Mouse (Mus musculus) layer of hippocampus, adult 2 months (tissue): ENCODE data around the gene Plin3. TPM values are rescaled to one million over a fixed set of nuclear protein-coding genes. Genes with fewer than 3 reads are reported as not detected.

Experiments
- DNase-seq, 2 experiments: peaks; one replicate each; pipeline ENCODE4 v3.0.0; 2022; ENCODE audit warnings: low spot score in 2 of 2
- H3K27ac ChIP-seq: fragments of 200-600 bp; 2 replicates; pipeline ENCODE4 v1.8.1; 2022
- H3K4me3 ChIP-seq: fragments of 200-600 bp; 2 replicates; pipeline ENCODE4 v1.8.1; 2022; ENCODE audit warnings: mild to moderate bottlenecking
- CTCF ChIP-seq: fragments of 200-600 bp; conservative IDR thresholded peaks from 2 replicates; pipeline ENCODE4 v1.8.1; 2022; ENCODE audit warnings: antibody characterized with exemption, mild to moderate bottlenecking, moderate library complexity
- total RNA-seq, 2 experiments: library from RNA; stranded (reverse); gene quantifications; 2 replicates each; pipeline ENCODE4 v1.2.3; 2021

Gene Plin3
- total RNA-seq, 2 experiments from 2014 or later, result 16.8 to 17.2 TPM

GRCm38 (mm10) chr17:56309191-56309945, 16.7 kb upstream of the Plin3 start:
- Histone ChIP-seq H3K27ac (no peak overlapping the region), H3K4me3 (no peak overlapping the region)
- TF ChIP-seq CTCF, result no peak; the same call in 1 of the 2 replicates
- no peak for DNase-seq

- no peak for DNase-seq
- no peak for TF ChIP-seq CTCF
Measured at GRCm38 (mm10) chr17:56308088-56308487, 15.4 kb upstream of the Plin3 start.

GRCm38 (mm10) chr17:56305826-56306225, 13.2 kb upstream of the Plin3 start:
- Histone ChIP-seq H3K27ac (no peak overlapping the region), H3K4me3 (no peak overlapping the region)
- DNase-seq, result no peak
- peak; percentile 60 for TF ChIP-seq CTCF

More at GRCm38 (mm10) chr17:56308088-56308487, 15.4 kb upstream of the Plin3 start:
- H3K27ac ChIP-seq, result no peak overlapping the region
- H3K4me3 ChIP-seq, result no peak overlapping the region

GRCm38 (mm10) chr17:56305156-56305555, 12.5 kb upstream of the Plin3 start:
- no peak for TF ChIP-seq CTCF
- no peak for DNase-seq
- no peak overlapping the region for H3K4me3 ChIP-seq
- H3K27ac ChIP-seq, result no peak overlapping the region

- no peak for DNase-seq
- no peak overlapping the region for H3K27ac ChIP-seq
- TF ChIP-seq CTCF, result no peak
- H3K4me3 ChIP-seq, result peak overlapping the region; percentile 68; the same call in 1 of the 2 replicates
Measured at GRCm38 (mm10) chr17:56304718-56305117, 12.0 kb upstream of the Plin3 start.

- peak; percentile 16 for TF ChIP-seq CTCF
- peak; percentile 91 to 92 for DNase-seq
- Histone ChIP-seq H3K4me3 (peak overlapping the region; percentile 68), H3K27ac (no peak overlapping the region)
Measured at GRCm38 (mm10) chr17:56303847-56304586, 11.3 kb upstream of the Plin3 start.

- no peak for DNase-seq
- no peak for TF ChIP-seq CTCF
- Histone ChIP-seq H3K27ac (no peak within 1 kb of the TSS), H3K4me3 (peak within 1 kb of the TSS; percentile 68)
Measured at GRCm38 (mm10) chr17:56303160-56303846, 10.6 kb upstream of the Plin3 start, which contains the start of gene Uhrf1. TSS of gene Uhrf1 (plus strand) at chr17:56303321.

- DNase-seq, result no peak
- Histone ChIP-seq H3K27ac (no peak overlapping the region), H3K4me3 (no peak overlapping the region)
- no peak for TF ChIP-seq CTCF
Measured at GRCm38 (mm10) chr17:56302363-56302996, 9.8 kb upstream of the Plin3 start.

- Histone ChIP-seq H3K27ac (no peak within 1 kb of the TSS), H3K4me3 (no peak within 1 kb of the TSS)
- no peak for DNase-seq
- TF ChIP-seq CTCF, result no peak
Measured at GRCm38 (mm10) chr17:56300186-56300585, 7.5 kb upstream of the Plin3 start, which contains the start of gene Arrdc5. TSS of gene Arrdc5 (minus strand) at chr17:56300286.

- no peak for TF ChIP-seq CTCF
- Histone ChIP-seq H3K27ac (no peak overlapping the region), H3K4me3 (no peak overlapping the region)
- DNase-seq, result no peak
Measured at GRCm38 (mm10) chr17:56298238-56298637, 5.6 kb upstream of the Plin3 start.

- no peak for DNase-seq
- no peak for TF ChIP-seq CTCF
- H3K27ac ChIP-seq, result no peak overlapping the region
- no peak overlapping the region for H3K4me3 ChIP-seq
Measured at GRCm38 (mm10) chr17:56296201-56296600, 3.5 kb upstream of the Plin3 start.

- H3K4me3 ChIP-seq, result no peak overlapping the region
- H3K27ac ChIP-seq, result no peak overlapping the region
- no peak for TF ChIP-seq CTCF
- DNase-seq, result peak in 1 of 2 experiments; percentile 27
Measured at GRCm38 (mm10) chr17:56294241-56294640, 1.6 kb upstream of the Plin3 start.
